In genomic region chr16:23102340-23103037, GRCm38 (mm10) we compare ENCODE assay signal across 2 mouse cellular contexts.
TF ChIP-seq lines count a peak whose summit lies in the region.

No protein-coding gene starts in this region.

TF ChIP-seq in CH12.LX, 34 proteins besides CTCF, POLR2A, EP300 and RAD21 (continued from another document):
- TF ChIP-seq UBTF (IDR thresholded peaks at IDR 0.05; ENCODE audit: low read depth, low read length) (no peak), JUND (conservative IDR thresholded peaks at IDR 0.05; ENCODE audit: low read depth, low read length) (no peak), MYC (IDR thresholded peaks at IDR 0.05; ENCODE audit: low read depth, low read length) (no peak; the same call in 1 of the 2 replicates), SIN3A (IDR thresholded peaks at IDR 0.05; ENCODE audit: low read length) (peak; percentile 87), MEF2A (IDR thresholded peaks at IDR 0.05; ENCODE audit: borderline replicate concordance, low read depth, low read length) (no peak; the same call in 1 of the 2 replicates), TCF12 (IDR thresholded peaks at IDR 0.05; ENCODE audit: low read depth, low read length) (peak; percentile 58), E2F4 (IDR thresholded peaks at IDR 0.05; ENCODE audit: insufficient replicate concordance, low read depth, low read length) (no peak), ZNF384 (IDR thresholded peaks at IDR 0.05; ENCODE audit: low read depth, low read length) (peak; percentile 51), MAFK (IDR thresholded peaks at IDR 0.05; ENCODE audit: insufficient replicate concordance, low read length) (no peak), ZKSCAN1 (IDR thresholded peaks at IDR 0.05; ENCODE audit: borderline replicate concordance, low read depth, low read length) (no peak), IRF4 (IDR thresholded peaks at IDR 0.05; ENCODE audit: low read depth, low read length) (peak; percentile 47; the same call in 1 of the 2 replicates), USF2 (conservative IDR thresholded peaks at IDR 0.05; ENCODE audit: low read depth, low read length) (no peak), ZC3H11A (IDR thresholded peaks at IDR 0.05; ENCODE audit: low read depth, low read length) (no peak), MAX (IDR thresholded peaks at IDR 0.05; ENCODE audit: low read length) (no peak; the same call in 1 of the 2 replicates), CHD2 (IDR thresholded peaks at IDR 0.05; ENCODE audit: low read length) (peak; percentile 81), RCOR1 (conservative IDR thresholded peaks at IDR 0.05; ENCODE audit: low read depth, low read length) (0 out of 2 replicates have a peak, but pooled peaks have one; percentile 39), SMC3 (IDR thresholded peaks at IDR 0.05; ENCODE audit: low read depth, low read length) (no peak), GABPA (IDR thresholded peaks at IDR 0.05; ENCODE audit: insufficient replicate concordance, low read depth, low read length) (no peak), ETS1 (conservative IDR thresholded peaks at IDR 0.05; ENCODE audit: low read depth, low read length) (0 out of 2 replicates have a peak, but pooled peaks have one; percentile 10), JUN (IDR thresholded peaks at IDR 0.05; ENCODE audit: insufficient read depth, low read depth, low read length) (no peak), KAT2A (IDR thresholded peaks at IDR 0.05; ENCODE audit: insufficient replicate concordance, low read length) (no peak), NELFE (IDR thresholded peaks at IDR 0.05; ENCODE audit: low read depth, low read length) (peak; percentile 29; the same call in 1 of the 2 replicates), MAZ (IDR thresholded peaks at IDR 0.05; ENCODE audit: low read depth, low read length) (peak; percentile 70; the same call in 1 of the 2 replicates), HCFC1 (IDR thresholded peaks at IDR 0.05; ENCODE audit: low read depth, low read length) (peak; percentile 47), POLR2AphosphoS2 (IDR thresholded peaks at IDR 0.05; ENCODE audit: low read depth, low read length) (no peak), BHLHE40 (IDR thresholded peaks at IDR 0.05; ENCODE audit: low read depth, low read length) (peak; percentile 49; the same call in 1 of the 2 replicates), ELF1 (IDR thresholded peaks at IDR 0.05; ENCODE audit: low read depth, low read length) (peak; percentile 55), PAX5 (IDR thresholded peaks at IDR 0.05; ENCODE audit: low read length) (no peak), CHD1 (IDR thresholded peaks at IDR 0.05; ENCODE audit: low read depth, low read length) (peak; percentile 91), MXI1 (IDR thresholded peaks at IDR 0.05; ENCODE audit: low read depth, low read length) (no peak; the same call in 1 of the 2 replicates), ZMIZ1 (IDR thresholded peaks at IDR 0.05; ENCODE audit: low read depth, low read length) (no peak)

TF ChIP-seq in MEL, 35 proteins besides CTCF, POLR2A, EP300 and RAD21 (continued from another document):
- TF ChIP-seq CHD1 (IDR thresholded peaks at IDR 0.05; ENCODE audit: low read depth, low read length) (no peak), MXI1 (IDR thresholded peaks at IDR 0.05; ENCODE audit: low read depth, low read length) (no peak), MAX (IDR thresholded peaks at IDR 0.05; ENCODE audit: low read length) (no peak), E2F4 (IDR thresholded peaks at IDR 0.05; ENCODE audit: borderline replicate concordance, low read depth, low read length) (no peak), TAL1 (IDR thresholded peaks at IDR 0.05; ENCODE audit: low read length) (no peak), RCOR1 (IDR thresholded peaks at IDR 0.05; ENCODE audit: low read depth, low read length) (no peak), SMC3 (IDR thresholded peaks at IDR 0.05; ENCODE audit: low read depth, low read length) (no peak), NRF1 (IDR thresholded peaks at IDR 0.05; ENCODE audit: insufficient read depth, low read depth, low read length, poor library complexity, severe bottlenecking) (no peak), KAT2A (conservative IDR thresholded peaks at IDR 0.05; ENCODE audit: low read depth, low read length) (no peak)
TF ChIP-seq in MEL: peak in this region for 0.
